Mouse (Mus musculus): ENCODE data around the gene Wipi1.

Wipi1 gene

GRCm38 (mm10) chr11:109530030-109530429, 81.7 kb downstream of the Wipi1 start:
- DNase-seq: no peak

GRCm38 (mm10) chr11:109525571-109525970, 86.2 kb downstream of the Wipi1 start:
- DNase-seq: peak; percentile 61 to 70

GRCm38 (mm10) chr11:109524869-109525268, 86.9 kb downstream of the Wipi1 start:
- DNase-seq: no peak

All from cerebellum, postnatal 36 days (tissue).